Mouse (Mus musculus) ES-E14 (cell line): ENCODE results near the gene Rab25.

ENCODE experiments used
- CHD2 ChIP-seq: IDR thresholded peaks from 2 replicates; pipeline ENCODE4 v1.6.1; 2014; ENCODE audit warnings: mild to moderate bottlenecking, low read depth, low read length, inconsistent platforms
- HCFC1 ChIP-seq: IDR thresholded peaks from 2 replicates; pipeline ENCODE4 v1.6.1; 2012; ENCODE audit warnings: low read length, inconsistent platforms, borderline replicate concordance; ENCODE audit not compliant: insufficient read depth
- MAFK ChIP-seq: IDR thresholded peaks from 2 replicates; pipeline ENCODE4 v1.6.1; 2014; ENCODE audit warnings: mild to moderate bottlenecking, low read depth, low read length, inconsistent platforms; ENCODE audit not compliant: insufficient read depth
- ZC3H11A ChIP-seq: IDR thresholded peaks from 2 replicates; pipeline ENCODE4 v1.6.1; 2012; ENCODE audit warnings: low read depth, mild to moderate bottlenecking, inconsistent platforms, low read length, borderline replicate concordance
- ZNF384 ChIP-seq: IDR thresholded peaks from 2 replicates; pipeline ENCODE4 v1.6.1; 2012; ENCODE audit warnings: low read depth, low read length, inconsistent platforms

DNA sequence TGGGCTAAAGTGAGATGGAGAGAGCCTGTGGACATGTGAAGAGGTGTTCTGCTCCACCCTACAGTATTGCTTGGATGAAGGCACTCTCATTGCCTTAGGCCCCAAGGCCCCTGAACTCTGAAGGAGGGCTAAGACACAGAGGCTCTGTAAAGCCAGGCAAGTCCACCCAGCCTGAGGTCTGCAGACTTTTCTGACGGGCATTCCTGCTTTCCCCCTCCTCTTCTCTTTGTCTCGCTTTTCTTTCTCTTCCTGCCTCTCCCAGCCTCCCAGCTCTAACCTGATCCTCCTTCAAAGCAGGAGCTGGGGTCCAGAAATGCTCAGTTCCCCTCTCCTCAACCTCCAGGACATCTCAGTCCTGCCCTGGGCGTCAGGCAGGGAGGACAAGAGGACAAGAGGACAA lies 13.1 kb downstream of the Rab25 start:
- TF ChIP-seq HCFC1 = no peak
- no peak for TF ChIP-seq ZNF384
- TF ChIP-seq MAFK = no peak
- no peak for TF ChIP-seq CHD2
- TF ChIP-seq ZC3H11A = no peak
